ENCODE assay signal across 24 mouse cellular contexts in the genomic region with DNA sequence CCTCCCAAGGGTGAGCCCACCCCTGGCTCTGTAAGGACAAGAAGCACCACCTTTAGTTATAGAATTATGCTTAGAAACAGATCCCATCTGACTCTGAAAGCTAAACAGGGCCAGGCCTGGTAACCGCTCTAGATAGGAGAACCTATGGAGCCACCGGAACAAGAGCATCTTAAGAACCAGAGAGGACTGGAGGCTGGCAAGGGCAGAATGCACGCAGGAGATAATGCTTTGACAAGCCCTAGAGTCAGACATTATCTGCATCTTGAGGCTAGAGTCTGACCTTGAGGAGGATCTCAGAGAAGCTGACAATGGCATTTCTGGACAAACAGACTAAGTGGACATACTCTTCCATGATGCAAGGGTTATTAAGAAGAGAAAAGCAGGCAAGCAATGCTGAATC. TPM values are rescaled to one million over a fixed set of nuclear protein-coding genes. Genes with fewer than 3 reads are reported as not detected.
DNase-seq lines count a peak whose midpoint lies in the region; ATAC-seq and TF ChIP-seq lines count a peak whose summit lies in the region.
"Had no signal": no experiment of that assay in that cellular context is flagged by ENCODE, and none has a peak within 500 bp of the region (broad histone marks: within the 10 kb centered on the region; RNA-seq: fewer than 3 reads in every experiment).

No protein-coding gene starts in this region.

- no peak for TF ChIP-seq CTCF in intestine, postnatal 0 days (IDR thresholded peaks at IDR 0.05; ENCODE audit: low read depth)
- TF ChIP-seq CTCF in liver, embryonic 14.5 days (IDR thresholded peaks at IDR 0.05; ENCODE audit: low read depth) = no peak

- H3K9me3 ChIP-seq in intestine, postnatal 0 days (ENCODE audit: control insufficient read depth) = no peaks in the 10 kb centered on the region
- no peaks in the 10 kb centered on the region for H3K9me3 ChIP-seq in intestine, embryonic 15.5 days
- H3K9me3 ChIP-seq in liver, embryonic 14.5 days (ENCODE audit: control insufficient read depth, low read length) = no peaks in the 10 kb centered on the region
- H3K9me3 ChIP-seq: embryonic facial prominence, embryonic 10.5 days; forebrain, embryonic 15.5 days; G1E; heart, embryonic 13.5 days; hindbrain, embryonic 15.5 days had no signal

- no peak overlapping the region for H3K9ac ChIP-seq in intestine, postnatal 0 days (ENCODE audit: low read depth, low read length)
- H3K9ac ChIP-seq in intestine, embryonic 15.5 days = no peak overlapping the region
- peak overlapping the region; percentile 36 for H3K9ac ChIP-seq in liver, embryonic 14.5 days (replicated peaks)
- H3K9ac ChIP-seq: forebrain, embryonic 15.5 days; heart, embryonic 13.5 days; hindbrain, embryonic 15.5 days had no signal

- no peak for ATAC-seq in intestine, postnatal 0 days
- no peak for ATAC-seq in intestine, embryonic 15.5 days
- peak; percentile 72; the same call in 1 of the 2 replicates for ATAC-seq in liver, embryonic 14.5 days (ENCODE audit: insufficient read depth)
- peak; percentile 63 for ATAC-seq in megakaryocyte progenitor cell, adult 5-6 weeks (replicated peaks; ENCODE audit: poor library complexity)
- ATAC-seq: CD4-positive, CD25-positive, alpha-beta regulatory T cell, adult 4 months; forebrain, embryonic 15.5 days had no signal

- no peak overlapping the region for H3K4me3 ChIP-seq in intestine, postnatal 0 days (ENCODE audit: low read depth, low read length)
- H3K4me3 ChIP-seq in intestine, embryonic 15.5 days (replicated peaks) = no peak overlapping the region
- no peak overlapping the region for H3K4me3 ChIP-seq in liver, embryonic 14.5 days (ENCODE audit: insufficient read depth in 1 of 2, low read depth in 2 of 2, low read length in 2 of 2)
- H3K4me3 ChIP-seq: embryonic facial prominence, embryonic 10.5 days; erythroblast, embryonic 14.5 days; forebrain, embryonic 15.5 days; gastrocnemius, adult 2 months; heart, embryonic 13.5 days; hindbrain, embryonic 15.5 days had no signal

- WGBS in intestine, postnatal 0 days = 90% methylated on average over 3 of the region's 3 CpGs
- 94% methylated on average over 3 of the region's 3 CpGs for WGBS in intestine, embryonic 15.5 days
- 26% methylated on average over 3 of the region's 3 CpGs for WGBS in liver, embryonic 14.5 days (ENCODE audit: insufficient replicate concordance)

- H3K27me3 ChIP-seq in intestine, postnatal 0 days (replicated peaks; ENCODE audit: control insufficient read depth, insufficient read depth, low read length) = no peaks in the 10 kb centered on the region
- H3K27me3 ChIP-seq in intestine, embryonic 15.5 days (replicated peaks) = no peaks in the 10 kb centered on the region
- no peaks in the 10 kb centered on the region for H3K27me3 ChIP-seq in liver, embryonic 14.5 days (ENCODE audit: control insufficient read depth, insufficient read depth, low read length)
- H3K27me3 ChIP-seq: forebrain, embryonic 15.5 days; heart, embryonic 13.5 days; hindbrain, embryonic 15.5 days had no signal

- peak overlapping the region; percentile 35; the same call in 1 of the 2 replicates for H3K27ac ChIP-seq in intestine, postnatal 0 days (ENCODE audit: low read depth, low read length)
- no peak overlapping the region for H3K27ac ChIP-seq in intestine, embryonic 15.5 days
- no peak overlapping the region; the same call in 1 of the 2 replicates for H3K27ac ChIP-seq in liver, embryonic 14.5 days
- H3K27ac ChIP-seq: embryonic facial prominence, embryonic 10.5 days; forebrain, embryonic 15.5 days; heart, embryonic 13.5 days; hindbrain, embryonic 15.5 days had no signal

- TF ChIP-seq EP300 in liver, embryonic 14.5 days (IDR thresholded peaks at IDR 0.05; ENCODE audit: low read depth) = peak; percentile 52

- H3K4me2 ChIP-seq in intestine, postnatal 0 days (replicated peaks; ENCODE audit: low read depth) = no peak overlapping the region
- no peak overlapping the region for H3K4me2 ChIP-seq in intestine, embryonic 15.5 days (replicated peaks)
- peak overlapping the region; percentile 24 for H3K4me2 ChIP-seq in liver, embryonic 14.5 days (ENCODE audit: low read depth)
- H3K4me2 ChIP-seq: forebrain, embryonic 15.5 days; heart, embryonic 13.5 days; hindbrain, embryonic 15.5 days had no signal

- peak in 2 of 3 experiments; percentile 40 to 46 for DNase-seq in liver, embryonic 14.5 days (ENCODE audit: low read depth in 3 of 3, low spot score in 3 of 3)
- DNase-seq in frontal cortex, postnatal 36 days (ENCODE audit: low spot score in 2 of 2) = no peak
- DNase-seq in testis, postnatal 14 days (ENCODE audit: low spot score) = no peak
- no peak for DNase-seq in frontal cortex, postnatal 25 days (ENCODE audit: low spot score in 2 of 2)
- DNase-seq: adrenal gland, adult 8-10 months; adrenal gland, postnatal 36 days; B cell, adult 2 months; cerebellum, adult 11 months; cerebellum, adult 8-10 months; cerebellum, postnatal 25 days; gastrocnemius, postnatal 25 days; heart, adult 11 months; heart, postnatal 36 days had no signal

- H3K36me3 ChIP-seq in intestine, postnatal 0 days (ENCODE audit: control insufficient read depth, insufficient read depth) = peaks cover 63% of the 10 kb centered on the region
- H3K36me3 ChIP-seq in intestine, embryonic 15.5 days = peaks cover 20% of the 10 kb centered on the region
- H3K36me3 ChIP-seq in liver, embryonic 14.5 days (replicated peaks; ENCODE audit: control insufficient read depth, insufficient read depth, low read depth) = peaks cover 68% of the 10 kb centered on the region

- peaks cover 4% of the 10 kb centered on the region for H3K4me1 ChIP-seq in intestine, postnatal 0 days (replicated peaks; ENCODE audit: control insufficient read depth, insufficient read depth, low read length)
- no peaks in the 10 kb centered on the region for H3K4me1 ChIP-seq in intestine, embryonic 15.5 days (replicated peaks)
- H3K4me1 ChIP-seq in liver, embryonic 14.5 days (replicated peaks; ENCODE audit: control insufficient read depth in 2 of 2, insufficient read depth in 2 of 2, low read length in 1 of 2) = peaks cover 23% of the 10 kb centered on the region in 2 experiments
- H3K4me1 ChIP-seq: forebrain, embryonic 15.5 days; hindbrain, embryonic 15.5 days had no signal

RNA-seq across cellular contexts. Expression of gene Max, which starts 14.5 kb away (rescaled TPM):
- 24.7 and 27.7 TPM in 2 replicates for polyA plus RNA-seq in intestine, postnatal 0 days (2015; fragmentation: Nextera tagmentation; extraction: Ambion mirVana)
- polyA plus RNA-seq in intestine, embryonic 15.5 days (2015; fragmentation: Nextera tagmentation; extraction: Ambion mirVana) = 13.0 and 13.1 TPM in 2 replicates
- 20.5 and 27.5 TPM in 2 replicates for polyA plus RNA-seq in liver, embryonic 14.5 days (2012; rRNA removed)
- polyA plus RNA-seq in liver, embryonic 14.5 days (2014; fragmentation: Nextera tagmentation; extraction: Ambion mirVana) = 26.2 and 26.8 TPM in 2 replicates
- 114 and 116 TPM in 2 replicates for total RNA-seq in megakaryocyte progenitor cell, adult 5-6 weeks (2015)
- total RNA-seq in megakaryocyte progenitor cell, adult 5-6 weeks (2017) = 100 and 122 TPM in 2 replicates

Comparison
In these comparisons a context has a peak if more than half of its experiments do, and no peak if none do; other contexts are left out.
1. ATAC-seq: peak in liver, embryonic 14.5 days (single experiment) and megakaryocyte progenitor cell, adult 5-6 weeks (single experiment); none in intestine, postnatal 0 days (single experiment) and intestine, embryonic 15.5 days (single experiment).
2. DNase-seq: peak in liver, embryonic 14.5 days (2 of 3); none in frontal cortex, postnatal 36 days (0 of 2), testis, postnatal 14 days (single experiment) and frontal cortex, postnatal 25 days (0 of 2).